ENCODE assay signal across 8 mouse cellular contexts in the genomic region with DNA sequence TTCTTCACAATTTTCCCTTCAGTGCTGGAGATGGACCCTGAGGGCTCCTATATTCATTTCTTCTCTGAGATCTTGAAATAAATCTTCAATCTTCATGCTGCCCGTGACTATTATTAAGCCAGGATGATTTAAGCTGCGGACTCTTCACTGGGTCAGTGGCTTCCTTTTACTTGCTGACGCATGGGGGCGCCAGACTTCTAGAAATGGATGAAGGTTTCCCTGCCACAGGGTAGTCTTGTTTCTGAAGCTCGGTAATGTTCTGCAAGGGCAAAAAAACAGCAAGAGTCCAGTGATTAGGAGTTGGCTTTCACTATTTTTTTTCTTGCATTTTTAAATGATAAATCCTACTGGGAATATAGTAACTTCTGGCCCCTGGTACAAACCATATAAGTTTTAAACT.
DNase-seq lines count a peak whose midpoint lies in the region; ATAC-seq and TF ChIP-seq lines count a peak whose summit lies in the region.

No protein-coding gene starts in this region.

- no peaks in the 10 kb centered on the region for H3K36me3 ChIP-seq in heart, adult 2 months (ENCODE audit: control insufficient read depth, insufficient read depth, low read length)
- H3K36me3 ChIP-seq in heart, embryonic 10.5 days = peaks cover 57% of the 10 kb centered on the region
- H3K36me3 ChIP-seq in liver, embryonic 13.5 days = no peaks in the 10 kb centered on the region

- no peak overlapping the region for H3K4me2 ChIP-seq in liver, embryonic 13.5 days

- DNase-seq in heart, adult 2 months = peak; percentile 83 to 86
- DNase-seq in heart, embryonic 10.5 days (ENCODE audit: low spot score) = no peak
- peak; percentile 78 for DNase-seq in cerebellum, adult 11 months
- DNase-seq in gastrocnemius, adult 18-20 months (ENCODE audit: low spot score) = peak; percentile 88
- DNase-seq in kidney, adult 8-10 months = peak; percentile 65 to 77
- DNase-seq in liver, embryonic 13.5 days = peak; percentile 57
- peak; percentile 8 to 68 for DNase-seq in thymus, postnatal 10 days (ENCODE audit: low spot score in 2 of 2)

- H3K4me3 ChIP-seq in heart, adult 2 months = no peak overlapping the region
- no peak overlapping the region for H3K4me3 ChIP-seq in heart, embryonic 10.5 days
- no peak overlapping the region for H3K4me3 ChIP-seq in liver, embryonic 13.5 days (replicated peaks)

- no peaks in the 10 kb centered on the region for H3K27me3 ChIP-seq in heart, adult 2 months (ENCODE audit: control insufficient read depth, insufficient read depth, low read length)
- no peaks in the 10 kb centered on the region for H3K27me3 ChIP-seq in heart, embryonic 10.5 days (ENCODE audit: insufficient read depth, poor library complexity, severe bottlenecking)
- H3K27me3 ChIP-seq in liver, embryonic 13.5 days = no peaks in the 10 kb centered on the region

- no peak for ATAC-seq in liver, embryonic 13.5 days (ENCODE audit: low read depth)
- peak; percentile 61; the same call in 1 of the 2 replicates for ATAC-seq in neutrophil, adult 5-6 weeks (ENCODE audit: extremely low read depth, insufficient number of reproducible peaks, low FRiP score, poor library complexity, severe bottlenecking)

- H3K4me1 ChIP-seq in heart, adult 2 months (ENCODE audit: control insufficient read depth, insufficient read depth, low read length) = peaks cover 6% of the 10 kb centered on the region
- H3K4me1 ChIP-seq in heart, embryonic 10.5 days = no peaks in the 10 kb centered on the region
- no peaks in the 10 kb centered on the region for H3K4me1 ChIP-seq in liver, embryonic 13.5 days (replicated peaks)

- H3K9me3 ChIP-seq in heart, embryonic 10.5 days = no peaks in the 10 kb centered on the region
- no peaks in the 10 kb centered on the region for H3K9me3 ChIP-seq in liver, embryonic 13.5 days (replicated peaks)

- H3K79me2 ChIP-seq in heart, adult 2 months (replicated peaks; ENCODE audit: control insufficient read depth, insufficient read depth, low read length) = no peaks in the 10 kb centered on the region

- intact Hi-C loops in heart, adult 2 months (cut with DNase I) = loop anchor here (1.0 to 5.0 kb wide), 4 partner anchors 20 to 426 kb away; partner anchors contain the start of gene Ccdc6

- peak; percentile 79; the same call in 1 of the 2 replicates for TF ChIP-seq EP300 in heart, adult 2 months (IDR thresholded peaks at IDR 0.05; ENCODE audit: insufficient read depth, low read depth, low read length)

- H3K9ac ChIP-seq in heart, adult 2 months (ENCODE audit: low read depth, low read length) = no peak overlapping the region
- no peak overlapping the region for H3K9ac ChIP-seq in liver, embryonic 13.5 days

- 4% methylated on average over 5 of the region's 5 CpGs for WGBS in heart, adult 2 months
- WGBS in heart, embryonic 10.5 days = 16% methylated on average over 5 of the region's 5 CpGs
- 11% methylated on average over 5 of the region's 5 CpGs for WGBS in liver, embryonic 13.5 days (ENCODE audit: insufficient replicate concordance)

- TF ChIP-seq CTCF in heart, adult 2 months (IDR thresholded peaks at IDR 0.05) = no peak; the same call in 1 of the 2 replicates

- H3K27ac ChIP-seq in heart, adult 2 months = peak overlapping the region; percentile 44
- no peak overlapping the region for H3K27ac ChIP-seq in heart, embryonic 10.5 days
- H3K27ac ChIP-seq in liver, embryonic 13.5 days = no peak overlapping the region

- TF ChIP-seq POLR2A in heart, adult 2 months (IDR thresholded peaks at IDR 0.05; ENCODE audit: insufficient read depth, low read depth, low read length) = no peak
